Mouse (Mus musculus) kidney, adult 2 months (tissue): ENCODE data around the gene Tigd4.

ENCODE experiments used
- CTCF ChIP-seq: fragments of 200-500 bp; conservative IDR thresholded peaks from 2 replicates; pipeline ENCODE4 v1.5.1; 2011; ENCODE audit warnings: low read depth, mild to moderate bottlenecking, control low read depth, low read length, moderate library complexity, mixed read lengths; ENCODE audit not compliant: insufficient read depth, insufficient read length
- POLR2A ChIP-seq: fragments of 200-500 bp; IDR thresholded peaks from one replicate; pipeline ENCODE4 v1.6.1; 2011; ENCODE audit warnings: low read depth, low read length, control low read depth

- TF ChIP-seq CTCF = no peak
- no peak for TF ChIP-seq POLR2A
These were observed 25.3 kb downstream of the Tigd4 start for GRCm38 (mm10) chr3:84618627-84619026.
